10 mouse cellular contexts compared by ENCODE assay signal in genomic region chr4:62643401-62643800, GRCm38 (mm10).
DNase-seq lines count a peak whose midpoint lies in the region; ATAC-seq and TF ChIP-seq lines count a peak whose summit lies in the region.
"Had no signal": no experiment of that assay in that cellular context is flagged by ENCODE, and none has a peak within 500 bp of the region (broad histone marks: within the 10 kb centered on the region; RNA-seq: fewer than 3 reads in every experiment).

No protein-coding gene starts in this region.

- peak; percentile 70 for DNase-seq in adrenal gland, adult 2 months
- DNase-seq in adrenal gland, postnatal 25 days, result no peak
- DNase-seq in midbrain, embryonic 14.5 days, result no peak
- no peak for DNase-seq in hindbrain, postnatal 0 days (ENCODE audit: low spot score)
- DNase-seq in retina, postnatal 1 day, result peak; percentile 84
- DNase-seq in c-Kit-positive CD71-positive TER-119-positive erythroid progenitor cells, embryonic 14.5 days (ENCODE audit: low spot score), result no peak
- DNase-seq: gastrocnemius, postnatal 36 days had no signal

- H3K4me2 ChIP-seq in midbrain, embryonic 13.5 days (replicated peaks), result no peak overlapping the region
- no peak overlapping the region for H3K4me2 ChIP-seq in midbrain, embryonic 14.5 days (ENCODE audit: low read length)
- no peak overlapping the region for H3K4me2 ChIP-seq in hindbrain, postnatal 0 days (ENCODE audit: low read depth, low read length)
- H3K4me2 ChIP-seq: limb, embryonic 13.5 days had no signal

- no peak overlapping the region for H3K9ac ChIP-seq in midbrain, embryonic 13.5 days (replicated peaks)
- H3K9ac ChIP-seq in midbrain, embryonic 14.5 days (replicated peaks; ENCODE audit: low read length), result no peak overlapping the region
- no peak overlapping the region for H3K9ac ChIP-seq in hindbrain, postnatal 0 days (replicated peaks; ENCODE audit: low read length)
- H3K9ac ChIP-seq: limb, embryonic 13.5 days had no signal

- no peak overlapping the region for H3K4me3 ChIP-seq in midbrain, embryonic 13.5 days (replicated peaks)
- H3K4me3 ChIP-seq in midbrain, embryonic 14.5 days (replicated peaks; ENCODE audit: low read depth, low read length), result no peak overlapping the region
- no peak overlapping the region for H3K4me3 ChIP-seq in hindbrain, postnatal 0 days (ENCODE audit: low read length)
- H3K4me3 ChIP-seq: limb, embryonic 13.5 days had no signal

- H3K9me3 ChIP-seq in midbrain, embryonic 13.5 days, result no peaks in the 10 kb centered on the region
- no peaks in the 10 kb centered on the region for H3K9me3 ChIP-seq in midbrain, embryonic 14.5 days (ENCODE audit: control insufficient read depth, low read length)
- H3K9me3 ChIP-seq in hindbrain, postnatal 0 days (ENCODE audit: low read length), result no peaks in the 10 kb centered on the region
- H3K9me3 ChIP-seq: limb, embryonic 13.5 days had no signal

- H3K27me3 ChIP-seq in midbrain, embryonic 13.5 days, result no peaks in the 10 kb centered on the region
- H3K27me3 ChIP-seq in midbrain, embryonic 14.5 days (ENCODE audit: control insufficient read depth, insufficient read depth, low read length), result no peaks in the 10 kb centered on the region
- no peaks in the 10 kb centered on the region; the same call in 1 of the 2 replicates for H3K27me3 ChIP-seq in hindbrain, postnatal 0 days (ENCODE audit: insufficient read depth, low read length)
- H3K27me3 ChIP-seq: limb, embryonic 13.5 days had no signal

- H3K27ac ChIP-seq in midbrain, embryonic 13.5 days, result no peak overlapping the region
- no peak overlapping the region for H3K27ac ChIP-seq in midbrain, embryonic 14.5 days (replicated peaks; ENCODE audit: low read depth, low read length)
- 0 out of 2 replicates have a peak overlapping the region, but pooled peaks have one; percentile 17 for H3K27ac ChIP-seq in hindbrain, postnatal 0 days
- H3K27ac ChIP-seq: limb, embryonic 13.5 days had no signal

- TF ChIP-seq CTCF in hindbrain, postnatal 0 days (IDR thresholded peaks at IDR 0.05; ENCODE audit: low read depth), result no peak

- H3K4me1 ChIP-seq in midbrain, embryonic 13.5 days (replicated peaks), result peaks cover 6% of the 10 kb centered on the region; the same call in 1 of the 2 replicates
- no peaks in the 10 kb centered on the region for H3K4me1 ChIP-seq in midbrain, embryonic 14.5 days (ENCODE audit: control insufficient read depth, insufficient read depth, low read length)
- no peaks in the 10 kb centered on the region for H3K4me1 ChIP-seq in hindbrain, postnatal 0 days (ENCODE audit: insufficient read depth, low read length)

- H3K36me3 ChIP-seq in midbrain, embryonic 13.5 days, result peaks cover 10% of the 10 kb centered on the region; the same call in 1 of the 2 replicates
- H3K36me3 ChIP-seq in midbrain, embryonic 14.5 days (ENCODE audit: control insufficient read depth, insufficient read depth, low read length), result no peaks in the 10 kb centered on the region; the same call in 1 of the 2 replicates
- H3K36me3 ChIP-seq in hindbrain, postnatal 0 days (ENCODE audit: insufficient read depth, low read length), result 0 out of 2 replicates have a peak, but pooled peaks cover 4% of the 10 kb centered on the region
- H3K36me3 ChIP-seq: limb, embryonic 13.5 days had no signal

- 0 out of 2 replicates have a peak, but pooled peaks have one; percentile 12 for ATAC-seq in midbrain, embryonic 13.5 days
- ATAC-seq in midbrain, embryonic 14.5 days (ENCODE audit: low FRiP score, low TSS enrichment), result no peak
- ATAC-seq in hindbrain, postnatal 0 days, result 0 out of 2 replicates have a peak, but pooled peaks have one; percentile 8
- ATAC-seq in CD4-positive, CD25-positive, alpha-beta regulatory T cell, adult 4 months, result no peak

- WGBS in midbrain, embryonic 13.5 days, result 45% methylated on average over 8 of the region's 8 CpGs
- 22% methylated on average over 8 of the region's 8 CpGs for WGBS in midbrain, embryonic 14.5 days
- WGBS in hindbrain, postnatal 0 days, result 40% methylated on average over 8 of the region's 8 CpGs

Comparison
In these comparisons a context has a peak if more than half of its experiments do, and no peak if none do; other contexts are left out.
1. DNase-seq: peak in adrenal gland, adult 2 months (single experiment) and retina, postnatal 1 day (single experiment); none in adrenal gland, postnatal 25 days (single experiment), midbrain, embryonic 14.5 days (single experiment), hindbrain, postnatal 0 days (single experiment) and c-Kit-positive CD71-positive TER-119-positive erythroid progenitor cells, embryonic 14.5 days (single experiment).
2. ATAC-seq: peak in midbrain, embryonic 13.5 days (single experiment) and hindbrain, postnatal 0 days (single experiment); none in midbrain, embryonic 14.5 days (single experiment) and CD4-positive, CD25-positive, alpha-beta regulatory T cell, adult 4 months (single experiment).